Mouse (Mus musculus) kidney, postnatal 10 days (tissue): ENCODE data around the gene Adprh.
"Not testable (repeated sequence)": the region's sequence is repeated elsewhere in the genome, so short reads cannot be mapped to it uniquely, and the experiment has no call there.

Experiments
- DNase-seq: peaks from one replicate; pipeline ENCODE4 v3.0.0; 2021; ENCODE audit warnings: mixed read lengths

Gene Adprh

DNA sequence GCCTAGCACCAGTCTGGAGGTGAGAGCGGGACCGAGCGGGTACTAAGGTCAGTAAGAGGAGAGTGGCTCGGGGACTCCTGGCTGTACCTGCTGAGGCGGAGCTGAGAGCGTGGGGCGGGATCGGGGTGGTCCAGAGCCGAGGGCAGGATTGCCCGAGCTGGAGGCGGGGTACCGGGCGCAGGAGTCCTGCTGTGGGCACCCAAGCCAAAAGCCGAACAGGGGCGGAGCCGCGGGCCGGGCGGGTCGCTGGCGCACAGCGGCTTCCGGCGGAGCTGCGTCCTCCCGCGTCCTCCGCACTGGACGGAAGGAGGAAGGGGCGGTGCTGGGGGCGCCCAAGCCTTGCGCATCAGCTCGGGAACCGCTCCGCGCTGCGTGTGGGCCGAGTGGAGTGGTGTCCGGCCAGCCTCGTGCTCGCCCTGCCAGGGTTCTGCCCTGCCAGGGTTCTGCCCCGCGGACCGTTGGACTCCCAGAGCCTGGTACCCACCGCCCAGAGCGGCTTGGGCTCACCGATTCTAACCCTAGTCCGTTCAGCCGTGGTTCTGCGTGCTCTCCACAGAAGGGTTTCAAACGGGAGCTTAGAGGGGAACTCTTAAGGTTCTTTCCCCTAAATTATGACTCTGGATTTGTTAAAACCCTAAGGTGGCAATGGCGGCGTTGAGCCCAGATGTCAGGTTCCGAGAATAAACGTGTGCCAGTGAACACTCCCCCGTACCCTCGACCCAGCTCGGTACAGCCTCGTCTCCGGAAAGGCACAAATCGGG is at the start of gene Adprh:
Gene Adprh (minus strand): TSS at position 262 of the 761 bp plus-strand sequence.
- DNase-seq, result peak; percentile 97

DNA sequence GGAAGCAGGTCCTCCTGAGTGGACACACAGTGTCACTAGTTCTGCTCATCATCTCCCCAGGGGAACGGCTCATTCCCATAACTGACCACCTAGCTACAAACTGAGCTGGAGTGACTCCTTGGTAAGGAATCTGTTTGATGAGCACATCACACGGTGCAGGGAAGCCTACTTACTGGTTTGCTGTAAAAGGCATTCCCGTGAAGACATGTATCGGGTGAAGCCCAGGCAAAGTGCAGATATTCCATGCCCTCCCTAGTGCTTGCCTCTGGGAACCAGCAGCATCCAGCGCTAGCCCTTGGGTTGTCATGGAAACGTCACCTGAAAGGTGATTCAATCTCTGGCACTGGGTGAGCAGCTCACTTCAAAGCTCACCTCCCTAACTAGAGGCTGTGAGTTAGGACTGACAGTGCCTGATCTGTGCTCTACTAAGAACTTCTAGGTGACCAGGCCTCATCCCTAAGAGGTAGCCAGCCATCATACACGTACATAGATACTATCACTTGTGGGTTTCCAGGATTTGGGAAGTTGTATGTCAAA is 44.2 kb upstream of the Adprh start:
- DNase-seq, result no peak

DNA sequence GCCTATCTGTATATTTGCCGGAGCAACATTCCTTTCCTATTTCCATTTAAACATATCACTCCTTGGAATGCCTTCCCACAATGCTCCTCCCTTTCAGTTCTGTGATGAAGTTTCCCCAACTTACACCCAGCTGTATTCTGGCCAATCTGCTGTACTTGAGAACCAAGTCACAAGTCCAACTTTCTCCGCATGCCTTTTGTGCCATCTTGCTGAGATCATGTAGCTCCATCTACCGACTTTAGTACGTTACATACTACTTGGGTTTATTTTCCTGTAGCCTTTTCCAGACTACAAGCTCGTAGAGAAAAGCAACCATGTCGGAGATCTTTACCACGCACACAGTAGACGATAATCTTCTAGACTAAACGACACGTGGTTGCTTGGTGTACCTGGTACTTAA is 41.4 kb upstream of the Adprh start:
- no peak for DNase-seq

- no peak for DNase-seq
Observed at GRCm38 (mm10) chr16:38492551-38492950, 40.0 kb upstream of the Adprh start.

- peak; percentile 34 for DNase-seq
Observed at GRCm38 (mm10) chr16:38483582-38484309, 31.2 kb upstream of the Adprh start.

DNA sequence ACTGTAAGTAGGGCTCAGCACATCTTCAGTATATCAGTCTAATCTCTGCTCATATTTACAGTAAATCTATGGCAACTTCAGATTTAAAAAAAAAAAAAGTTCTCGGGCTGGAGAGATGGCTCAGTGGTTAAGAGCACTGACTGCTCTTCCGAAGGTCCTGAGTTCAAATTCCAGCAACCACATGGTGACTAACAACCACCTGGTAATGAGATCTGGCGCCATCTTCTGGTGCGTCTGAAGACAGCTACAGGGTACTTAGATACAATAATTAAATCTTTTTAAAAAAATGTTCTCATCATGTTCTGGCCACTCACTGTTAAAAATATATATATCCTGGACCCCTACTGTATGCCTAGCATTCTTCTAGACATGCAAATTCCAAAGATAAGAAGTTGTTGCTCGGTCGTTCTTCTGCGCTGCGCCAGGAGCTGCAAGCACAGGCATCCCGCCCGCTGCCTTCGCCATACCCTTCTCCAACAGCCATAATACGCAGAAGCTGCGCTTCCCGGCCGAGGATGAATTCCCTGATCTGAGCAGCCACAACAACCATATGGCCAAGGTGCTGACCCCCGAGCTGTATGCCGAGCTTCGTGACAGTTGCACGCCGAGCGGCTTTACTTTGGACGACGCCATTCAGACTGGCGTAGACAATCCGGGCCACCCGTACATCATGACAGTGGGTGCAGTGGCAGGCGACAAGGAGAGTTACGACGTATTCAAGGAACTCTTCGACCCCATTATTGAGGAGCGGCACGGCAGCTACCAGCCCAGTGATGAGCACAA is 30.5 kb upstream of the Adprh start:
- peak; percentile 69 for DNase-seq

- DNase-seq, result no peak
Observed at GRCm38 (mm10) chr16:38481327-38481726, 28.8 kb upstream of the Adprh start.

DNA sequence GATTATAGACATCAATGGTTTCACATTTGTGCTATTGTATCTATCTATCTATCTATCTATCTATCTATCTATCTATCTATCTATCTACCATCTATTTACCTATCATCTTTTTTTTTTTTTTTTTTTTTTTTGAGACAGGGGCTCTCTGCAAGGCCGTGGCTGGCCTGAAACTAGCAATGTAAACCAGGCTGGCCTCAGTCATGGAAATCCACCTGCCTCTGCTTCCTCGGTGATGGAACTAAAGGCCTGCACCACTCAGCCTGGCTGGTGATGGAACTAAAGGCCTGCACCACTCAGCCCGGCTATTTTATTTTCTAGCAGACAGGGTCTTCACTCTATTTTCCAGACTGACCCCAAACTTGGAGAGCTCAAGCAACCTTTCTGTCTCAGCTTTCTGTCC is 25.8 kb upstream of the Adprh start:
- no peak for DNase-seq

GRCm38 (mm10) chr16:38477241-38477608 is 24.7 kb upstream of the Adprh start:
- DNase-seq, result not testable (repeated sequence)

DNA sequence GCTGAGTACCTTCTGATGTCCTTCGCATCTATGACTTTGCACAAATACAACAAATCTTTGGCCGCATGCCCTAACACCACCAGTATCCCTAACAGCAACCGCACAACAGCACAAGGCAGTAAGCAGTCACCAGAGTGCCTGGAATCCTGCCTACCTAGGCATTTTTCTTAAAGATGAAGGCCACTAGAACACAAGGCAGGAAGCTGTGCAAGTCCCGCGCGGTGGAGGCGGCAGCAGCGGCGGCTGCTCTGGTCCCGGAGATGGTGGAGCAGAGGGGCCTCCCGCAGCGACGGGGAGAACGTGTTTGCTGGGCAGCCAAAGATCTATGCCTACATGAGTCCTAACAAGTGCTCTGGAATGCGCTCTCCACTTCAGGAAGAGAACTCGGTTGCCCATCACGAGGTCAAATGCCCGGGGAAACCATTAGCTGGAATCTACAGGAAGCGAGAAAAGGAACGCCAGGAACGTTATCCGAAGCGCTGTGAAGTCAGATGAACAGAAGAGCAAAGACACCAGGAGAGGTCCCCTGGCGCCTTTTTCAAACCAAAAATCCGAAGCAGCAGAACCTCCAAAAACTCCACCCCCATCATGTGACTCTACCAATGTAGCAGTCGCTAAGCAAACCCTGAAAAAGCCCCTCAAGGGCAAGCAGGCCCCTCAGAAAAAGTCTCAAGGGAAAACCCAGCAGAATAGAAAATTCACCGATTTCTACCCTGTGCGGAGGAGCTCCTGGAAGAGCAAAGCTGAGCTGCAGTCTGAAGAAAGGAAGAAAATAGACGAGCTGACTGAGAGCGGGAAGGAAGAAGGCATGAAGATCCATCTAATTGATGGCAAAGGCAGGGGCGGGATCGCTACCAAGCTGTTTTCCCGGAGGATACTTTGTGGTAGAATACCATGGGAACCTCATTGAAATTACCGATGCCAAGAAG is 24.1 kb upstream of the Adprh start:
- DNase-seq, result peak; percentile 52

DNA sequence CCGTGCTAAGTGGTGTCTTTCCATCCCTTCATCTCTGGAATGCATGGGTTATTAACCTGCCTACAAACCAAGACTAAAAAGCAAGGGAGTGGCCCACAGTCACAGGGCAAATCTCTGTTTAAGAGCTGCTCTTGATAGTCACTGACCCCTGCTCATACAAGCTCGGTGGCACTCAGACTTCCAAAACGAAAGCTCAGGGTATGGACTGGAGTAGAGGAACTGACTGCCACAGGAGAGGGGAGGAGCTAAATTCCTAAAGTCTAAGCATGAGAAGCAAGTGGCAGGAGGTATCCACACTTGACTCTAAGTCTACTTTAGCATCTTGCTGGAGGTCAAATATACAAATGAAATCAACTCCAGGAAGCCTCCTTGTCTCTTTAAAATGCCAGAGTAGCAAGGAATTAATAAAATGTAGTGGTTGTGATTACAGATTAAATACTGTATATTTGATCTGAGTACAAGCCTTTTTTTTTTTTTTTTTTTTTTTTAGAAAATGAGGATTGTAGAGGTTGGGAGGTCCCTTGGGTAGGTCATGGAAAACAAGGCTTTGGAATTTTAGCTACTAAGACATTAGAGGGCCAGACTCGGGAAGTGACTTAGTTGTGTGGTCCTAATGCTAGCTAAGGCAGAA is 23.3 kb upstream of the Adprh start:
- no peak for DNase-seq

- no peak for DNase-seq
Observed at GRCm38 (mm10) chr16:38474677-38475286, 22.3 kb upstream of the Adprh start.

- DNase-seq, result no peak
Observed at GRCm38 (mm10) chr16:38473661-38474060, 21.2 kb upstream of the Adprh start.

DNA sequence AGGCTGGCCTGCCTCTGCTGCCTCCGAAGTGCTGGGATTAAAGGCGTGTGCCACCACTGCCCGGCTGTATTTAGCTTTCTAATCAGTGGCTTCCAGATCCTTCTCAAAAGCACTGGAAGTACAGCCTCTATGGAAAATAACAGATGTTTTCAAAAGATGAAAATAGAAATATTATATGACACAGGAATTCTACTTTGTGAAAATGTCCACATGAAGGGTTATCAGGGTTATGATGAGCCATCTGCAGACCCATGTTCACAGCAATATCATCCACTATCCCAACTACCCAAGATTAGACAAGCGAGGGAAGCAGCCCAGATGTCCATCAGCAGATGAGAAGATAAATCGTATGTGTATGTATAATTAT is 20.0 kb upstream of the Adprh start:
- no peak for DNase-seq

DNA sequence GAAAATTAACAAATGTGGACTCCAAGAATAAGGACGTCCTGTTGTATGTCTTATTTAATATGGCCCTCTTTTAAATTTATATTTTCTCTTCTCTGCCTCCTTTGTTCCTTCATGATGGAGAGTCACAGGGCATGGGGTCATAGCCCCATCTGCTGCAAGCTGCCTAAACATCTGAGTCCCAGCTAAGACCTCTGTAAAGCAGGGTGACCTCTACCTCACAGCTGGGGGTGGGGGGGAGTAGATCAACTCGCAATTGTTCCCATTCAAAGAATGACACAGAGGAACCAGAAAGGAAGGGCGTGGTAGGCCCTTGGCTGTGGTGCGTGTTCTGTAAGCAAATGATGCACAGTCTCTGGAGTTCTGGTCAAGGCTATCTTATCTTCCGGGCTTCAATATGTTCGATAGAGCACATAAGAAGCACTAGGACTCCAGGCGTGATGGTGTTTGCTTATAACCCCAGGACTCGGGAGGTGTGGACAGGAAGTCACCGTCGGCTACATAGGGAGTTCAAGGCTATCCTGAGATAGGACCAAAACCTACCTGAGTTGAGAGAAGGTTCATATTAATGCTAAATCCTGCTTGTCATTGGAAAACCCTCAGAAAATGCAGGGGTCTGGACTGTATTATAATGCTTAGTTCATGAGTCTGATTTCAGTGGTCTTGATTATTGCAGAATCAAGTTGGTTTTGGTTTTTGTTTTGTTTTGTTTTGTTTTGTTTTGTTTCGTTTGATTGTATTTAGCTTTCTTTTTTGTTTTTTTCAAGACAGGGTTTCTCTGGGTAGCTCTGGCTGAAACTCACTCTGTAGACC is 19.4 kb upstream of the Adprh start:
- DNase-seq, result no peak

DNA sequence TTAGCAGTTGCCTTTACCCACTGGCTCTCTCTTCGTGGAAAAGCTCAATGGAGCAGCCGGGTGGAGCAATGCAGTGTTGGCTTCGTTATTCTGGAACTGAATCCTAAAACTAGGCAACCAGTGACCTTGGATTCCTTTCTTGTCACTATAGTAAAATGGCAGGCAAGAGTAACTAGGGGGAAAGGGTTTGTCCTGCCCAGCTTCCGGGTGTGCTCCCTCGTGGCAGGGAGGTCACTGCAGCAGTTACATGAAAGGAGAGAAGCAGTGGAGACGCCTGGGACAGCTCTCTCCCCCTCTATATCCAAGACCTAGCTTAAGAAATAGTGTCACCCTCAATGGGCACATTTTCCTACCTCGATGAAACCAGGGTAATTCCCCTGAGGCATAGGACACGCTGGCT is 16.9 kb upstream of the Adprh start:
- DNase-seq, result no peak

GRCm38 (mm10) chr16:38468706-38469018 is 16.2 kb upstream of the Adprh start:
- DNase-seq, result peak; percentile 34

DNA sequence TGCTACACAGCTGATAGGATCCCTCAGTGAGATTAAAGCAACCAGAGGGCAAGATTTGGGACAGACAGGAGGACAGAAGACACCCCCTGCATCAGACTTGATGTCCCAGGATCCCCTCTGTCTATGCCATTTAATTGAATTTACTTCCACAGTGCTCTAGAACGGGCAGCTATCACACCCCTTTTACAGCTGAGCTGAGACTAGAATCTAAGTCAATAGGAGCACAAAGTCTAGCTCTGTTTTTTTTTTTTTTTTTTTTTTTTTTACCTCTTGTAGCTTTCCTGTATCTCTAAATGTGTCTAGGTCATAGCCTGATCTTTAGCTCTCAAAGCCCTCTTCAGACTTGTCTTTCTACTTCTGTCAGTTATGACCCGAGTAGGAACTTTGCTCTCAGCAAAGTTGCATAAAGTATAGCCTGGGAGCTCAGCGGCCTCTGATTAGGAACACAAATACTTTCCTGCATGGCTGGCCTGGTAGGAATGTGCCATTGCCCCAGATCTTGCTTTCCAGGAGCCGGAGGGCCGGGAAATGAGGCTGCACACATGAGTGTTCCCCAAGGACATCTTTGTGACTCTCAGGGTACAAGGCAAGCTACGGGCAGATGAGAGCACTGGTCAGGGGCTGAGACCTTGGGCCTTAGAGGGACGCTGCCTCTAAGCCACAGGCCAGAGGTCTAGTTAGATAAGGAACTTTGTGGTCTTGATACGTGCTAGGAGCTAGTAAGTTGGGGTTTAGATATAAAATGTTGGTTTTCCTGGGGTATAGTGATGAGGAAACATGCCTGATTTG is 15.6 kb upstream of the Adprh start:
- DNase-seq, result peak; percentile 21

GRCm38 (mm10) chr16:38467091-38467916 is 14.8 kb upstream of the Adprh start:
- DNase-seq, result no peak
